Mouse (Mus musculus) C2C12 (cell line): ENCODE measurements around the gene Mest. TPM values are rescaled to one million over a fixed set of nuclear protein-coding genes. Genes with fewer than 3 reads are reported as not detected.

Experiments
- H3K27me3 ChIP-seq: one replicate; pipeline ENCODE4 v1.6.1; 2011; ENCODE audit not compliant: control insufficient read depth, insufficient read depth, insufficient read length
- H3K36me3 ChIP-seq: one replicate; pipeline ENCODE4 v1.6.1; 2011; ENCODE audit not compliant: control insufficient read depth, insufficient read depth
- H3K4me3 ChIP-seq: one replicate; pipeline ENCODE4 v1.5.1; 2011; ENCODE audit warnings: mild to moderate bottlenecking, control low read depth; ENCODE audit not compliant: poor library complexity, insufficient read depth, severe bottlenecking
- H3K79me2 ChIP-seq: one replicate; pipeline ENCODE4 v1.6.1; 2011; ENCODE audit not compliant: control insufficient read depth, insufficient read depth
- H3K79me3 ChIP-seq: one replicate; pipeline ENCODE4 v1.6.1; 2011; ENCODE audit warnings: low read depth, control low read depth
- H3ac ChIP-seq: one replicate; pipeline ENCODE3; 2011; ENCODE audit warnings: low read depth; ENCODE audit not compliant: control insufficient read depth, insufficient read length
- CEBPB ChIP-seq: IDR thresholded peaks from one replicate; pipeline ENCODE4 v1.6.1; 2011; ENCODE audit warnings: low read depth, mild to moderate bottlenecking, control low read depth, moderate library complexity
- CTCF ChIP-seq: IDR thresholded peaks from one replicate; pipeline ENCODE4 v1.5.1; 2011; ENCODE audit not compliant: control insufficient read depth, insufficient read depth, insufficient read length
- FOSL1 ChIP-seq: IDR thresholded peaks from one replicate; pipeline ENCODE4 v1.8.0; 2011; ENCODE audit warnings: mild to moderate bottlenecking, low read length; ENCODE audit not compliant: poor library complexity, insufficient read depth, severe bottlenecking
- MAX ChIP-seq: IDR thresholded peaks from one replicate; pipeline ENCODE4 v1.6.1; 2011; ENCODE audit warnings: mild to moderate bottlenecking, control low read depth
- MYOD1 ChIP-seq: IDR thresholded peaks from one replicate; pipeline ENCODE4 v1.6.1; 2011; ENCODE audit warnings: low read depth; ENCODE audit not compliant: control insufficient read depth, insufficient read length
- MYOG ChIP-seq: IDR thresholded peaks from one replicate; pipeline ENCODE4 v1.6.1; 2011; ENCODE audit not compliant: control insufficient read depth, insufficient read length; ENCODE audit errors: extremely low read depth
- USF1 ChIP-seq: IDR thresholded peaks from one replicate; pipeline ENCODE4 v1.6.1; 2011; ENCODE audit warnings: low read depth, mild to moderate bottlenecking, control low read depth, moderate library complexity
- polyA plus RNA-seq: library from polyadenylated mRNA; unstranded; fragments of >200 nt; fragmentation: generic; extraction: Trizol; gene quantifications from one replicate; pipeline ENCODE4 v1.2.1, GENCODE M21; 2012; ENCODE audit warnings: missing spikeins

The Mest gene
- polyA plus RNA-seq, 1 experiment, result 6.9 TPM

DNA sequence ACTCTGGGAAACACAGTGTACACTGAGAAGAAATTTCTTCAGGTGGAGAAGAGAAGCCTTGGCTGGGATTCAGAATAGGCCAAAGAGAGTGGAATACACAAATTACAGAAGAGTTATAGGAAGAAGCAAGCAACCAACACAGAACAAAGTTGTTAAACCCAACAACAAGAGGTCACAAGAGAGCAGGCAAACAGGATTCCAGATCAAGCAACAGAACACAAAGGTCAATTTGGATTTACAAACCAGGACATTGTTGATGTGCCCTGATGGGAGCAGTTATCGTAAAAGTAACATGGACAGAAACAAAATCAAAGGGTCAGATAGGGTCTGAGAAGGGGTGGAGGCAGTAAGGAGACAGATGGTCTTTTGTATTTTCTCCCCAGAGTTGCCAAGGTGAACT is 38.8 kb upstream of the Mest start:
- H3ac ChIP-seq, result no peak overlapping the region
- no peaks in the 10 kb centered on the region for H3K79me3 ChIP-seq
- H3K36me3 ChIP-seq, result no peaks in the 10 kb centered on the region
- H3K79me2 ChIP-seq, result no peaks in the 10 kb centered on the region
- TF ChIP-seq CEBPB (no peak), MYOG (no peak), FOSL1 (no peak), MAX (no peak), USF1 (no peak), MYOD1 (no peak), CTCF (no peak)
- no peaks in the 10 kb centered on the region for H3K27me3 ChIP-seq
- H3K4me3 ChIP-seq, result no peak overlapping the region

- Histone ChIP-seq H3K79me3 (no peaks in the 10 kb centered on the region), H3K79me2 (no peaks in the 10 kb centered on the region), H3K36me3 (no peaks in the 10 kb centered on the region), H3ac (peak overlapping the region; percentile 42), H3K4me3 (no peak overlapping the region), H3K27me3 (no peaks in the 10 kb centered on the region)
- no peak for TF ChIP-seq CTCF
- peak; percentile 17 for TF ChIP-seq MAX
- no peak for TF ChIP-seq USF1
- no peak for TF ChIP-seq MYOG
- no peak for TF ChIP-seq CEBPB
- peak; percentile 92 for TF ChIP-seq FOSL1
- TF ChIP-seq MYOD1, result peak; percentile 82
Observed at GRCm38 (mm10) chr6:30687198-30687597, 36.1 kb upstream of the Mest start.

DNA sequence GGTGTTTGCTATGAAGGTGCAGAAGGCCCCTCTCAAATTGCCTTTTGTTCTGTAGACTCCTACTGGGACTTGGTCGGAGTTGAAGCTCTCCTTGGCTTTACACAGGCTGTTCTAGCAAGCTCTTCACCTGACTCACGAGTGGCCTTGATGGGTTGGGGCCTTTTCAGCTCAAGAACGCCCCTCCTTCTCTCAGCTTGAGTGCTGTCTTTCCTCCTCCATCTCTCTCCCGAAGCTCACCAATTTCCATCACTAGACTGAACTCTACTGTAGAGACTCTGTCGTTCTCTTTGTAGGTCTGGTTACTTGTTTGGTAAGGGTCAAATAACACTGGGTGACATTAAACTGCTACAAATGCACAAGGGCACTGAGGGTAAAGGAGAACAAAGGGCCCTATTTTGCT is 30.5 kb upstream of the Mest start:
- H3K79me3 ChIP-seq, result no peaks in the 10 kb centered on the region
- H3K4me3 ChIP-seq, result peak overlapping the region; percentile 49
- TF ChIP-seq CTCF, result no peak
- TF ChIP-seq CEBPB, result no peak
- no peak for TF ChIP-seq USF1
- TF ChIP-seq MYOG, result no peak
- TF ChIP-seq FOSL1, result no peak
- TF ChIP-seq MYOD1, result no peak
- no peak for TF ChIP-seq MAX
- H3K79me2 ChIP-seq, result no peaks in the 10 kb centered on the region
- H3K36me3 ChIP-seq, result no peaks in the 10 kb centered on the region
- peak overlapping the region; percentile 26 for H3ac ChIP-seq
- H3K27me3 ChIP-seq, result no peaks in the 10 kb centered on the region

- H3K27me3 ChIP-seq, result no peaks in the 10 kb centered on the region
- peak within 1 kb of the TSS; percentile 49 for H3K4me3 ChIP-seq
- no peaks in the 10 kb centered on the region for H3K79me3 ChIP-seq
- no peaks in the 10 kb centered on the region for H3K79me2 ChIP-seq
- TF ChIP-seq CEBPB, result no peak
- peak; percentile 76 for TF ChIP-seq MAX
- H3ac ChIP-seq, result peak within 1 kb of the TSS; percentile 89
- H3K36me3 ChIP-seq, result no peaks in the 10 kb centered on the region
Observed at GRCm38 (mm10) chr6:30693350-30693991, 29.9 kb upstream of the Mest start, which contains the start of gene Cep41. Gene Cep41, minus strand, starts transcription at chr6:30693749.

DNA sequence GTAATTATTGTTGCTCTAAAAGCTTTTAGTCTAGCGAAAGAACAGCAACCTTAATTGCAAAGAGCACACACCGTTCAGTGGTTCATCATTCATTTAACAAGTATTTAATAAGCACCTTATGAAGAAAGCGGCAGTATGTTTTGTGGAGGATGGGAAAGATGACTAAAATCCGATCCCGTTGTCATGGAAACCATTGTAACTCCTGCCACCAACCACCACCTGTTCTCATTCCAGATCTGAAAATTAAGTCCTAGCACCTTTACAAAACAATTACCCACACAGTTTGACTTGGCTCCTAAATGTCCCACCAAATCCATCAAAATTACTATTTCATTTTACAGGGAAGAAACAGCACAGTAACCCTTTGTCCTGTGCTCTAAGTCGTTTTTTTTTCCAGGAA is 29.1 kb upstream of the Mest start:
- Histone ChIP-seq H3K27me3 (no peaks in the 10 kb centered on the region), H3K4me3 (no peak overlapping the region), H3ac (no peak overlapping the region), H3K79me3 (no peaks in the 10 kb centered on the region), H3K36me3 (no peaks in the 10 kb centered on the region), H3K79me2 (no peaks in the 10 kb centered on the region)
- TF ChIP-seq MYOD1, result no peak
- no peak for TF ChIP-seq CEBPB
- TF ChIP-seq CTCF, result no peak
- TF ChIP-seq MYOG, result no peak
- no peak for TF ChIP-seq USF1
- no peak for TF ChIP-seq MAX
- no peak for TF ChIP-seq FOSL1

- Histone ChIP-seq H3K79me3 (no peaks in the 10 kb centered on the region), H3K36me3 (no peaks in the 10 kb centered on the region)
Observed at GRCm38 (mm10) chr6:30695124-30695523, 28.2 kb upstream of the Mest start.

More at GRCm38 (mm10) chr6:30695124-30695523, 28.2 kb upstream of the Mest start:
- no peak overlapping the region for H3K4me3 ChIP-seq
- no peaks in the 10 kb centered on the region for H3K27me3 ChIP-seq
- no peak overlapping the region for H3ac ChIP-seq
- no peak for TF ChIP-seq MAX
- no peak for TF ChIP-seq FOSL1
- no peak for TF ChIP-seq USF1
- TF ChIP-seq MYOG, result no peak
- no peak for TF ChIP-seq CTCF
- no peak for TF ChIP-seq CEBPB
- TF ChIP-seq MYOD1, result no peak
- H3K79me2 ChIP-seq, result no peaks in the 10 kb centered on the region
